Mouse (Mus musculus): Measurements from ENCODE around the gene Rptor.

GRCm38 (mm10) chr11:119680735-119681134, 78.0 kb downstream of the Rptor start:
- TF ChIP-seq CTCF (IDR thresholded peaks at IDR 0.05; ENCODE audit: low read depth) = no peak
- no peak for TF ChIP-seq EP300 (IDR thresholded peaks at IDR 0.05; ENCODE audit: low read depth)
